Mouse (Mus musculus): ENCODE data around the gene Fkbp6. TPM values are rescaled to one million over a fixed set of nuclear protein-coding genes. Genes with fewer than 3 reads are reported as not detected.

Gene Fkbp6
- polyA plus RNA-seq, 1 experiment from 2014 or later, result not detected

- no peak overlapping the region for H3K27ac ChIP-seq (replicated peaks; ENCODE audit: low read depth, low read length)
- ATAC-seq (ENCODE audit: low read depth) (no peak), DNase-seq (ENCODE audit: low spot score) (no peak)
- H3K4me1 ChIP-seq (ENCODE audit: control insufficient read depth, insufficient read depth, low read length), result no peaks in the 10 kb centered on the region
- no peak overlapping the region for H3K4me2 ChIP-seq (ENCODE audit: low read depth, low read length)
- H3K9ac ChIP-seq (ENCODE audit: low read depth, low read length), result no peak overlapping the region
- 14% methylated on average over 1 of the region's 1 CpGs for WGBS
- H3K9me3 ChIP-seq (ENCODE audit: control insufficient read depth, low read length), result peaks cover 7% of the 10 kb centered on the region; the same call in 1 of the 2 replicates
- no peaks in the 10 kb centered on the region for H3K27me3 ChIP-seq (replicated peaks; ENCODE audit: control insufficient read depth, insufficient read depth, low read length)
- H3K36me3 ChIP-seq (ENCODE audit: control insufficient read depth, insufficient read depth, low read length), result no peaks in the 10 kb centered on the region
- no peak overlapping the region for H3K4me3 ChIP-seq (ENCODE audit: low read depth, low read length)
These were observed 3.4 kb downstream of the Fkbp6 start for GRCm38 (mm10) chr5:135346430-135346829.

GRCm38 (mm10) chr5:135345989-135346388, 3.9 kb downstream of the Fkbp6 start:
- Histone ChIP-seq H3K4me2 (ENCODE audit: low read depth, low read length) (no peak overlapping the region), H3K4me3 (ENCODE audit: low read depth, low read length) (no peak overlapping the region), H3K27me3 (replicated peaks; ENCODE audit: control insufficient read depth, insufficient read depth, low read length) (no peaks in the 10 kb centered on the region), H3K36me3 (ENCODE audit: control insufficient read depth, insufficient read depth, low read length) (no peaks in the 10 kb centered on the region), H3K9me3 (ENCODE audit: control insufficient read depth, low read length) (peaks cover 7% of the 10 kb centered on the region; the same call in 1 of the 2 replicates), H3K27ac (replicated peaks; ENCODE audit: low read depth, low read length) (no peak overlapping the region), H3K4me1 (ENCODE audit: control insufficient read depth, insufficient read depth, low read length) (no peaks in the 10 kb centered on the region), H3K9ac (ENCODE audit: low read depth, low read length) (no peak overlapping the region)
- DNase-seq (ENCODE audit: low spot score) (no peak), ATAC-seq (ENCODE audit: low read depth) (no peak)
- WGBS, result 77% methylated on average over 7 of the region's 7 CpGs

DNA sequence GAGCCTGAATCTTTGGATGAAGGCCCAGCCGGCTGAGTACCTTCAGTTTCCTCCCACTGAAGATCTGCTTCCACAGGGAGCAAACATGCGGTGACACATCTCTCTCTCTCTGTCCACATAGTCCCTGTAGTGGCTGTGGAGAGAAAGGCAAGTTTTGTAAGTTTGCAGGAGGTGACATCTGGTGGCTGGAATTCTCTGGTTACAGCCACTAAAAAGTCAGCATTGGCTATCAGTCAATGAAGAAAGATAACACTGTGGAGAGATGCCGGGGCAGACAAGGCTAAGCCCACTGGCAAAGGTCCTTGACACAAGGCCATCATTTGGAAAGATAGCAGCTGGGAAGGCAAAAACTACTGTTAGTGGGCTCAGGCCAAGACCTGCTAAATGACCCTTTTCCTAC, 12.3 kb downstream of the Fkbp6 start:
- no peaks in the 10 kb centered on the region for H3K9me3 ChIP-seq (ENCODE audit: control insufficient read depth, low read length)
- H3K27ac ChIP-seq (replicated peaks; ENCODE audit: low read depth, low read length), result no peak overlapping the region
- DNase-seq (ENCODE audit: low spot score) (no peak), ATAC-seq (ENCODE audit: low read depth) (no peak)
- no peak overlapping the region for H3K4me3 ChIP-seq (ENCODE audit: low read depth, low read length)
- H3K36me3 ChIP-seq (ENCODE audit: control insufficient read depth, insufficient read depth, low read length), result no peaks in the 10 kb centered on the region
- H3K4me1 ChIP-seq (ENCODE audit: control insufficient read depth, insufficient read depth, low read length), result no peaks in the 10 kb centered on the region
- H3K27me3 ChIP-seq (replicated peaks; ENCODE audit: control insufficient read depth, insufficient read depth, low read length), result no peaks in the 10 kb centered on the region
- H3K4me2 ChIP-seq (ENCODE audit: low read depth, low read length), result no peak overlapping the region
- no peak overlapping the region; the same call in 1 of the 2 replicates for H3K9ac ChIP-seq (ENCODE audit: low read depth, low read length)
- WGBS, result 49% methylated on average over 3 of the region's 3 CpGs

GRCm38 (mm10) chr5:135331161-135331560, 18.7 kb downstream of the Fkbp6 start:
- DNase-seq (ENCODE audit: low spot score) (no peak), ATAC-seq (ENCODE audit: low read depth) (no peak)
- 90% methylated on average over 6 of the region's 6 CpGs for WGBS
- no peak overlapping the region for H3K4me3 ChIP-seq (ENCODE audit: low read depth, low read length)
- no peak overlapping the region for H3K9ac ChIP-seq (ENCODE audit: low read depth, low read length)
- H3K27me3 ChIP-seq (replicated peaks; ENCODE audit: control insufficient read depth, insufficient read depth, low read length), result no peaks in the 10 kb centered on the region
- no peaks in the 10 kb centered on the region for H3K9me3 ChIP-seq (ENCODE audit: control insufficient read depth, low read length)
- no peak overlapping the region for H3K27ac ChIP-seq (replicated peaks; ENCODE audit: low read depth, low read length)
- no peak overlapping the region for H3K4me2 ChIP-seq (ENCODE audit: low read depth, low read length)
- H3K36me3 ChIP-seq (ENCODE audit: control insufficient read depth, insufficient read depth, low read length), result no peaks in the 10 kb centered on the region
- no peaks in the 10 kb centered on the region for H3K4me1 ChIP-seq (ENCODE audit: control insufficient read depth, insufficient read depth, low read length)

GRCm38 (mm10) chr5:135330201-135330600, 19.6 kb downstream of the Fkbp6 start:
- H3K36me3 ChIP-seq (ENCODE audit: control insufficient read depth, insufficient read depth, low read length), result no peaks in the 10 kb centered on the region
- DNase-seq (ENCODE audit: low spot score) (no peak), ATAC-seq (ENCODE audit: low read depth) (no peak)
- no peaks in the 10 kb centered on the region for H3K4me1 ChIP-seq (ENCODE audit: control insufficient read depth, insufficient read depth, low read length)
- no peak overlapping the region for H3K4me2 ChIP-seq (ENCODE audit: low read depth, low read length)
- no peaks in the 10 kb centered on the region for H3K27me3 ChIP-seq (replicated peaks; ENCODE audit: control insufficient read depth, insufficient read depth, low read length)
- no peak overlapping the region for H3K27ac ChIP-seq (replicated peaks; ENCODE audit: low read depth, low read length)
- WGBS, result 85% methylated on average over 5 of the region's 5 CpGs
- H3K9ac ChIP-seq (ENCODE audit: low read depth, low read length), result no peak overlapping the region
- no peak overlapping the region for H3K4me3 ChIP-seq (ENCODE audit: low read depth, low read length)
- H3K9me3 ChIP-seq (ENCODE audit: control insufficient read depth, low read length), result no peaks in the 10 kb centered on the region

DNA sequence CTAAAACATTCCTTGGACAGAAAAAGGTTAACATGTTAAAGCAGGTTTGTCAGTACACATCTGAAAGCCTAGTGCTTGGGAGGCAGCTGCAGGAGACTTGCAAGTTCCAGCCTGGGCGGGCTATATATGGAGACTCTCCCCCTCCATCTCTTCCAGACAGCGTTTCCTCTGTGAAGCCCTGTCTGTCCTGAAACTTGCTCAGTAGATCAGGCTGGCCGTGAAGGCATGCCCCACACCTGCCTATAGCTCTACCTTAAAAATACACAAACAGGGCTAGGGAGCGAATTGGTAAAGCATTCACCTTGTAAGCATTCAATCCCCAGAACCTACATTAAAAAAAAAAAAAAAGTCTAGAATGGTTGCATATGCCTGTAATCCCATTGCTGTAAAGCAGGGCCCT, 20.4 kb downstream of the Fkbp6 start:
- no peaks in the 10 kb centered on the region for H3K27me3 ChIP-seq (replicated peaks; ENCODE audit: control insufficient read depth, insufficient read depth, low read length)
- ATAC-seq (ENCODE audit: low read depth), result no peak
- no peaks in the 10 kb centered on the region for H3K4me1 ChIP-seq (ENCODE audit: control insufficient read depth, insufficient read depth, low read length)
- no peak overlapping the region for H3K27ac ChIP-seq (replicated peaks; ENCODE audit: low read depth, low read length)
- no peaks in the 10 kb centered on the region for H3K36me3 ChIP-seq (ENCODE audit: control insufficient read depth, insufficient read depth, low read length)
- no peak for DNase-seq (ENCODE audit: low spot score)
- no peaks in the 10 kb centered on the region for H3K9me3 ChIP-seq (ENCODE audit: control insufficient read depth, low read length)
- no peak overlapping the region for H3K4me3 ChIP-seq (ENCODE audit: low read depth, low read length)
- H3K9ac ChIP-seq (ENCODE audit: low read depth, low read length), result no peak overlapping the region
- no peak overlapping the region for H3K4me2 ChIP-seq (ENCODE audit: low read depth, low read length)
- 83% methylated on average over 4 of the region's 4 CpGs for WGBS

DNA sequence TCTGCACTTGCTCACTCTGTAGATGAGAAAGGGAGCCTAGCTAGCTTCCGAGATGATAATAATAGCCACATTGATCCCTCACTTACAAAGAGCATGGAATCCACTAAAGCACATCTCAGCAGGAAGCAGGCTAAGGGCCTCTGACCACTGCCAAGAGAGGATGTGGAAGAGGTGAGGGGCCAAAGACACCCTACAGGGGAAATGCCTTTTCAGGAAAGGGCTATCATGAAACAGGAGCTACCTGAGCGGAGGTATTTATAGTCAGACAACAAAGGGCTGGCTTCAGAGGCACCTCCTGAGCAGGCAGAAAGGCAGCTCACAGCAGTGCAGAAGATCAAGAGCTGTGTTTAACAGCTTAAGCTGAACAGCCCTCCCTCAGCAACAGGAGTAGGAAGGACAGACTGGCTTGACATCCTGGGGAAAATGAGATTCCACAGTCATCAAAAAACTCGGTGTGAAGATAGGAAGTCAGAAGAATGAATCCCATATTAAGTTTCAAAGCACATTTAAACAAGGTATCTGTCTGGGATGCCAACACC, 23.7 kb downstream of the Fkbp6 start:
- WGBS, result 13% methylated on average over 3 of the region's 3 CpGs

GRCm38 (mm10) chr5:135322197-135322596, 27.6 kb downstream of the Fkbp6 start:
- Histone ChIP-seq H3K9me3 (ENCODE audit: control insufficient read depth, low read length) (no peaks in the 10 kb centered on the region), H3K27ac (replicated peaks; ENCODE audit: low read depth, low read length) (no peak overlapping the region), H3K4me3 (ENCODE audit: low read depth, low read length) (no peak overlapping the region), H3K4me1 (ENCODE audit: control insufficient read depth, insufficient read depth, low read length) (no peaks in the 10 kb centered on the region), H3K4me2 (ENCODE audit: low read depth, low read length) (no peak overlapping the region), H3K9ac (ENCODE audit: low read depth, low read length) (no peak overlapping the region), H3K36me3 (ENCODE audit: control insufficient read depth, insufficient read depth, low read length) (no peaks in the 10 kb centered on the region), H3K27me3 (replicated peaks; ENCODE audit: control insufficient read depth, insufficient read depth, low read length) (no peaks in the 10 kb centered on the region)
- 91% methylated on average over 1 of the region's 1 CpGs for WGBS
- DNase-seq (ENCODE audit: low spot score) (no peak), ATAC-seq (ENCODE audit: low read depth) (no peak)

More for the DNA sequence above, 23.7 kb downstream of the Fkbp6 start:
- Histone ChIP-seq H3K27ac (replicated peaks; ENCODE audit: low read depth, low read length) (no peak overlapping the region), H3K4me3 (ENCODE audit: low read depth, low read length) (no peak overlapping the region), H3K9me3 (ENCODE audit: control insufficient read depth, low read length) (no peaks in the 10 kb centered on the region), H3K4me1 (ENCODE audit: control insufficient read depth, insufficient read depth, low read length) (no peaks in the 10 kb centered on the region), H3K27me3 (replicated peaks; ENCODE audit: control insufficient read depth, insufficient read depth, low read length) (no peaks in the 10 kb centered on the region), H3K4me2 (ENCODE audit: low read depth, low read length) (no peak overlapping the region), H3K36me3 (ENCODE audit: control insufficient read depth, insufficient read depth, low read length) (no peaks in the 10 kb centered on the region), H3K9ac (ENCODE audit: low read depth, low read length) (no peak overlapping the region)
- ATAC-seq (ENCODE audit: low read depth) (no peak), DNase-seq (ENCODE audit: low spot score) (no peak)

DNA sequence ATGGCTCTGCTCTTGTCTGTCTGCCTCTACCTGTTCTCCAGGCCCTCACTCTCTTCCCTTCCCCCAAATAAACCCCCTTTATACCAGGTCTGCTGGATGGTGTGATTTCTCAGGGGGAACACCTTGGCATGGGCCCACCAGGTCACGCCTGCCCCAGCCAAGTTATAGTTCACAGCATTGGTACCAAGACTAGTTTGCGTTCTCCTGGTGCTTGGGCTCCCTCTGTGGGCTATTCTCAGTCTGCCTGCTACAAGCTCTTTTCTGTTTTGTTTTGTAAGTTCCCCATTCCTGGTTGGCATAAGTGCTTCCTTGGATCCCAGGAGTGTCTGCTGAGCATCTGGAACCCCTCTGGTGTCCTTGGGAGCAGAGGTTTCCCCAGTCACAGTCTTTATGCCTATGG, 30.0 kb downstream of the Fkbp6 start:
- 58% methylated on average over 2 of the region's 2 CpGs for WGBS
- ATAC-seq (ENCODE audit: low read depth), result no peak

More for the DNA sequence above, 30.0 kb downstream of the Fkbp6 start:
- H3K4me2 ChIP-seq (ENCODE audit: low read depth, low read length), result no peak overlapping the region
- DNase-seq (ENCODE audit: low spot score), result no peak
- no peaks in the 10 kb centered on the region for H3K36me3 ChIP-seq (ENCODE audit: control insufficient read depth, insufficient read depth, low read length)
- H3K27ac ChIP-seq (replicated peaks; ENCODE audit: low read depth, low read length), result no peak overlapping the region
- H3K4me1 ChIP-seq (ENCODE audit: control insufficient read depth, insufficient read depth, low read length), result no peaks in the 10 kb centered on the region
- H3K9me3 ChIP-seq (ENCODE audit: control insufficient read depth, low read length), result no peaks in the 10 kb centered on the region
- H3K9ac ChIP-seq (ENCODE audit: low read depth, low read length), result no peak overlapping the region
- no peak overlapping the region for H3K4me3 ChIP-seq (ENCODE audit: low read depth, low read length)
- no peaks in the 10 kb centered on the region for H3K27me3 ChIP-seq (replicated peaks; ENCODE audit: control insufficient read depth, insufficient read depth, low read length)
